Mouse (Mus musculus): ENCODE data around the gene Vangl2. TPM values are rescaled to one million over a fixed set of nuclear protein-coding genes. Genes with fewer than 3 reads are reported as not detected.
"Not testable (repeated sequence)": the region's sequence is repeated elsewhere in the genome, so short reads cannot be mapped to it uniquely, and the experiment has no call there.

Gene Vangl2
- total RNA-seq, 2 experiments from 2014 or later: 17.4 to 21.5 TPM

- no peak for DNase-seq (ENCODE audit: low spot score in 2 of 2)
- intact Hi-C loops (cut with DNase I): no loop called here
These were observed 48.1 kb downstream of the Vangl2 start for GRCm38 (mm10) chr1:171979969-171980730.

- DNase-seq (ENCODE audit: low spot score in 2 of 2): no peak
- intact Hi-C loops (cut with DNase I): no loop called here
These were observed 50.4 kb downstream of the Vangl2 start for GRCm38 (mm10) chr1:171977891-171978290.

GRCm38 (mm10) chr1:171976826-171977539 is 51.3 kb downstream of the Vangl2 start:
- no peak for DNase-seq (ENCODE audit: low spot score in 2 of 2)
- intact Hi-C loops (cut with DNase I): no loop called here

GRCm38 (mm10) chr1:171975831-171976230 is 52.4 kb downstream of the Vangl2 start:
- intact Hi-C loops (cut with DNase I): no loop called here
- DNase-seq (ENCODE audit: low spot score in 2 of 2): no peak

- intact Hi-C loops (cut with DNase I): no loop called here
- no peak for DNase-seq (ENCODE audit: low spot score in 2 of 2)
These were observed 52.9 kb downstream of the Vangl2 start for GRCm38 (mm10) chr1:171975377-171975776.

- DNase-seq (ENCODE audit: low spot score in 2 of 2); intact Hi-C loops (cut with DNase I): not testable (repeated sequence)
These were observed 53.9 kb downstream of the Vangl2 start for GRCm38 (mm10) chr1:171974361-171974760.

GRCm38 (mm10) chr1:171970854-171971586 is 57.2 kb downstream of the Vangl2 start:
- no peak for DNase-seq (ENCODE audit: low spot score in 2 of 2)
- intact Hi-C loops (cut with DNase I): no loop called here

- intact Hi-C loops (cut with DNase I): no loop called here
- DNase-seq (ENCODE audit: low spot score in 2 of 2): no peak
These were observed 59.0 kb downstream of the Vangl2 start for GRCm38 (mm10) chr1:171969221-171969620.

GRCm38 (mm10) chr1:171966054-171966790 is 62.0 kb downstream of the Vangl2 start:
- no peak for DNase-seq (ENCODE audit: low spot score in 2 of 2)
- intact Hi-C loops (cut with DNase I): no loop called here

- no peak for DNase-seq (ENCODE audit: low spot score in 2 of 2)
These were observed 64.6 kb downstream of the Vangl2 start for GRCm38 (mm10) chr1:171963613-171964012.

GRCm38 (mm10) chr1:171961704-171962103 is 66.5 kb downstream of the Vangl2 start:
- intact Hi-C loops (cut with DNase I): no loop called here
- no peak for DNase-seq (ENCODE audit: low spot score in 2 of 2)

More at GRCm38 (mm10) chr1:171963613-171964012, 64.6 kb downstream of the Vangl2 start:
- intact Hi-C loops (cut with DNase I): no loop called here

- intact Hi-C loops (cut with DNase I): no loop called here
- no peak for DNase-seq (ENCODE audit: low spot score in 2 of 2)
These were observed 67.5 kb downstream of the Vangl2 start for GRCm38 (mm10) chr1:171960726-171961125.

- no peak for DNase-seq (ENCODE audit: low spot score in 2 of 2)
- intact Hi-C loops (cut with DNase I): no loop called here
These were observed 70.8 kb downstream of the Vangl2 start for GRCm38 (mm10) chr1:171957411-171957810.

GRCm38 (mm10) chr1:171955071-171955470 is 73.2 kb downstream of the Vangl2 start:
- DNase-seq (ENCODE audit: low spot score in 2 of 2): no peak
- intact Hi-C loops (cut with DNase I): no loop called here

Other genes with a start within 250 kb of the Vangl2 start
- 1 to 10 TPM; 1.8 to 2.0 TPM for gene Cd84, start 188.7 kb downstream of the Vangl2 start, total RNA-seq (2021)
- under 1 TPM in 1 of 2 experiments, not detected in 1; 0.13 TPM for gene Gm10521, start 132.8 kb downstream of the Vangl2 start, total RNA-seq (2021)
- under 1 TPM; 0.07 to 0.23 TPM for gene Slamf6, start 110.9 kb downstream of the Vangl2 start, total RNA-seq (2021)
- under 1 TPM; 0.30 to 0.37 TPM for gene Nhlh1, start 29.1 kb upstream of the Vangl2 start, total RNA-seq (2021)
- gene Copa, start 54.1 kb upstream of the Vangl2 start, total RNA-seq (2021): 100 to 1,000 TPM; 155 to 162 TPM
- gene Ncstn, start 54.4 kb upstream of the Vangl2 start, total RNA-seq (2021): 10 to 100 TPM; 74.5 to 77.9 TPM
- 100 to 1,000 TPM; 105 to 108 TPM for gene Pex19, start 98.3 kb upstream of the Vangl2 start, total RNA-seq (2021)
- gene Dcaf8, start 119.6 kb upstream of the Vangl2 start, total RNA-seq (2021): 100 to 1,000 TPM; 101 to 109 TPM
- gene Pea15a, start 178.4 kb upstream of the Vangl2 start, total RNA-seq (2021): 100 to 1,000 TPM; 377 to 379 TPM
- gene Casq1, start 191.4 kb upstream of the Vangl2 start, total RNA-seq (2021): under 1 TPM in 1 of 2 experiments, not detected in 1; 0.55 TPM
- gene Atp1a4, start 230.0 kb upstream of the Vangl2 start, total RNA-seq (2021): not detected
- gene Igsf8, start 233.2 kb upstream of the Vangl2 start, total RNA-seq (2021): 100 to 1,000 TPM; 231 to 244 TPM

Data from left cerebral cortex, postnatal 14 days (tissue).